Mouse (Mus musculus) CH12.LX (cell line): Measurements from ENCODE around the gene Sec14l3. TPM values are rescaled to one million over a fixed set of nuclear protein-coding genes. Genes with fewer than 3 reads are reported as not detected.

Experiments used
- DNase-seq: peaks from one replicate; pipeline ENCODE4 v3.0.0-alpha.2; 2013; ENCODE audit errors: extremely low read depth
- H3K27ac ChIP-seq: 2 replicates; pipeline ENCODE4 v1.5.1; 2012; ENCODE audit warnings: low read depth, mild to moderate bottlenecking, control low read depth, moderate library complexity; ENCODE audit not compliant: insufficient read depth
- H3K27me3 ChIP-seq: replicated peaks from 2 replicates; pipeline ENCODE3; 2012; ENCODE audit warnings: inconsistent platforms
- H3K36me3 ChIP-seq, 2 experiments: replicated peaks in 1 of 2; 2 replicates each; pipeline versions ENCODE3 to v1.6.1; 2012; ENCODE audit warnings: inconsistent platforms in 1 of 2, low read length in 1 of 2, mild to moderate bottlenecking in 1 of 2, mixed read lengths in 1 of 2, moderate library complexity in 1 of 2; ENCODE audit not compliant: control insufficient read depth in 1 of 2, insufficient read depth in 1 of 2
- H3K4me1 ChIP-seq, 2 experiments: 2 replicates each; pipeline ENCODE4 v1.6.1; 2012; ENCODE audit warnings: inconsistent platforms in 1 of 2, moderate library complexity in 1 of 2; ENCODE audit not compliant: insufficient read depth in 2 of 2, control insufficient read depth in 1 of 2
- H3K4me2 ChIP-seq: 2 replicates; pipeline ENCODE4 v1.6.1; 2012; ENCODE audit warnings: low read depth, mild to moderate bottlenecking, control low read depth; ENCODE audit not compliant: poor library complexity, insufficient read depth, severe bottlenecking
- H3K4me3 ChIP-seq, 3 experiments: fragments of 150-350 bp in 1 of 3; sonication (generic) in 1 of 3; replicated peaks in 1 of 3; 2 replicates each; pipeline versions ENCODE3 to v1.5.1; 2011 to 2012; ENCODE audit warnings: low read depth in 2 of 3, low read length in 2 of 3, mild to moderate bottlenecking in 2 of 3, moderate library complexity in 2 of 3, control low read depth in 1 of 3, improper control_type of control experiment in 1 of 3, inconsistent platforms in 1 of 3, mixed read lengths in 1 of 3; ENCODE audit not compliant: poor library complexity in 1 of 3
- H3K79me2 ChIP-seq: replicated peaks from 2 replicates; pipeline ENCODE4 v1.6.1; 2012; ENCODE audit warnings: mild to moderate bottlenecking, moderate library complexity; ENCODE audit not compliant: control insufficient read depth, poor library complexity, insufficient read depth, severe bottlenecking; ENCODE audit errors: extremely low read depth
- H3K9ac ChIP-seq: 2 replicates; pipeline ENCODE4 v1.6.1; 2012; ENCODE audit warnings: low read depth, mild to moderate bottlenecking, control low read depth, moderate library complexity; ENCODE audit not compliant: insufficient read depth
- H3K9me3 ChIP-seq: replicated peaks from 2 replicates; pipeline ENCODE3; 2012; ENCODE audit warnings: low read length, inconsistent platforms, mixed read lengths
- BHLHE40 ChIP-seq: IDR thresholded peaks from 2 replicates; pipeline ENCODE4 v1.6.1; 2011; ENCODE audit warnings: mild to moderate bottlenecking, low read depth, low read length, improper control_type of control experiment
- CHD1 ChIP-seq: IDR thresholded peaks from 2 replicates; pipeline ENCODE4 v1.6.1; 2012; ENCODE audit warnings: low read depth, low read length, improper control_type of control experiment, inconsistent platforms
- CTCF ChIP-seq, 2 experiments: IDR thresholded peaks in 1 of 2; conservative IDR thresholded peaks in 1 of 2; 2 replicates each; pipeline ENCODE4 v1.5.1; 2011 to 2012; ENCODE audit warnings: low read depth in 2 of 2, low read length in 2 of 2, improper control_type of control experiment in 1 of 2, inconsistent platforms in 1 of 2, mild to moderate bottlenecking in 1 of 2, moderate library complexity in 1 of 2
- E2F4 ChIP-seq: IDR thresholded peaks from 2 replicates; pipeline ENCODE4 v1.6.1; 2011; ENCODE audit warnings: low read depth, low read length, improper control_type of control experiment; ENCODE audit not compliant: insufficient replicate concordance
- EP300 ChIP-seq: IDR thresholded peaks from 2 replicates; pipeline ENCODE4 v1.6.1; 2011; ENCODE audit warnings: low read length, improper control_type of control experiment
- GABPA ChIP-seq: IDR thresholded peaks from 2 replicates; pipeline ENCODE4 v1.6.1; 2012; ENCODE audit warnings: low read depth, low read length, improper control_type of control experiment, inconsistent platforms; ENCODE audit not compliant: insufficient replicate concordance
- HCFC1 ChIP-seq: IDR thresholded peaks from 2 replicates; pipeline ENCODE4 v1.6.1; 2012; ENCODE audit warnings: low read depth, mild to moderate bottlenecking, inconsistent platforms, low read length, improper control_type of control experiment
- IRF4 ChIP-seq: IDR thresholded peaks from 2 replicates; pipeline ENCODE4 v1.6.1; 2014; ENCODE audit warnings: low read depth, mild to moderate bottlenecking, inconsistent platforms, low read length, improper control_type of control experiment
- JUND ChIP-seq: conservative IDR thresholded peaks from 2 replicates; pipeline ENCODE4 v1.6.1; 2011; ENCODE audit warnings: low read depth, low read length, improper control_type of control experiment
- KAT2A ChIP-seq: IDR thresholded peaks from 2 replicates; pipeline ENCODE4 v1.6.1; 2012; ENCODE audit warnings: low read length, improper control_type of control experiment, inconsistent platforms; ENCODE audit not compliant: insufficient replicate concordance
- MAX ChIP-seq: IDR thresholded peaks from 2 replicates; pipeline ENCODE4 v1.6.1; 2011; ENCODE audit warnings: low read length, improper control_type of control experiment
- MAZ ChIP-seq: IDR thresholded peaks from 2 replicates; pipeline ENCODE4 v1.6.1; 2012; ENCODE audit warnings: low read depth, mild to moderate bottlenecking, inconsistent platforms, low read length, improper control_type of control experiment, moderate library complexity
- MEF2A ChIP-seq: IDR thresholded peaks from 2 replicates; pipeline ENCODE4 v1.6.1; 2014; ENCODE audit warnings: low read depth, mild to moderate bottlenecking, inconsistent platforms, low read length, improper control_type of control experiment, borderline replicate concordance
- MXI1 ChIP-seq: IDR thresholded peaks from 2 replicates; pipeline ENCODE4 v1.6.1; 2011; ENCODE audit warnings: mild to moderate bottlenecking, low read depth, low read length, improper control_type of control experiment
- MYC ChIP-seq: IDR thresholded peaks from 2 replicates; pipeline ENCODE4 v1.6.1; 2011; ENCODE audit warnings: low read depth, mild to moderate bottlenecking, improper control_type of control experiment, low read length
- NELFE ChIP-seq: IDR thresholded peaks from 2 replicates; pipeline ENCODE4 v1.6.1; 2011; ENCODE audit warnings: low read depth, low read length, improper control_type of control experiment
- PAX5 ChIP-seq: IDR thresholded peaks from 2 replicates; pipeline ENCODE4 v1.6.1; 2012; ENCODE audit warnings: low read length, inconsistent platforms, mixed read lengths
- RAD21 ChIP-seq: IDR thresholded peaks from 2 replicates; pipeline ENCODE4 v1.6.1; 2011; ENCODE audit warnings: low read depth, mild to moderate bottlenecking, low read length, improper control_type of control experiment, moderate library complexity
- RCOR1 ChIP-seq: conservative IDR thresholded peaks from 2 replicates; pipeline ENCODE4 v1.6.1; 2012; ENCODE audit warnings: low read depth, mild to moderate bottlenecking, inconsistent platforms, low read length, improper control_type of control experiment
- SIN3A ChIP-seq: IDR thresholded peaks from 2 replicates; pipeline ENCODE4 v1.6.1; 2012; ENCODE audit warnings: low read length, improper control_type of control experiment, inconsistent platforms
- SMC3 ChIP-seq: IDR thresholded peaks from 2 replicates; pipeline ENCODE4 v1.6.1; 2011; ENCODE audit warnings: low read depth, low read length, improper control_type of control experiment
- TBP ChIP-seq: conservative IDR thresholded peaks from 2 replicates; pipeline ENCODE4 v1.6.1; 2011; ENCODE audit warnings: low read depth, low read length, improper control_type of control experiment
- UBTF ChIP-seq: IDR thresholded peaks from 2 replicates; pipeline ENCODE4 v1.6.1; 2012; ENCODE audit warnings: low read depth, mild to moderate bottlenecking, inconsistent platforms, low read length, improper control_type of control experiment, moderate library complexity
- USF2 ChIP-seq: conservative IDR thresholded peaks from 2 replicates; pipeline ENCODE4 v1.6.1; 2011; ENCODE audit warnings: low read depth, low read length, improper control_type of control experiment
- ZMIZ1 ChIP-seq: IDR thresholded peaks from 2 replicates; pipeline ENCODE4 v1.6.1; 2012; ENCODE audit warnings: low read depth, mild to moderate bottlenecking, inconsistent platforms, low read length, improper control_type of control experiment
- ZNF384 ChIP-seq: IDR thresholded peaks from 2 replicates; pipeline ENCODE4 v1.6.1; 2012; ENCODE audit warnings: low read depth, low read length, improper control_type of control experiment, inconsistent platforms
- dilution Hi-C: fragments of 300-500 bp; cut with MboI; formaldehyde crosslinking; loops from 2 replicates; pipeline ENCODE4 v1.14.3; 2020; ENCODE audit warnings: low sequenced_read_pairs; ENCODE audit not compliant: extremely low pct_unique_long_range_greater_than_20kb, extremely low pct_ligation_motif_present
- in situ Hi-C: fragments of 300-500 bp; cut with MboI; formaldehyde crosslinking; loops from 3 replicates; pipeline ENCODE4 v1.14.3; 2019; ENCODE audit warnings: low sequenced_read_pairs, low pct_ligation_motif_present, low pct_unique_long_range_greater_than_20kb, mixed read lengths
- polyA plus RNA-seq: library from polyadenylated mRNA; unstranded; fragments of >175 nt; gene quantifications from 2 replicates; pipeline ENCODE4 v1.2.1, GENCODE M21; 2012; ENCODE audit warnings: low read depth; ENCODE audit not compliant: insufficient read length
- total RNA-seq, 2 experiments: library from RNA; depleted of rRNA; stranded (reverse); fragments of 300-350 nt in 1 of 2; fragments of >200 nt in 1 of 2; gene quantifications; 2 replicates each; pipeline ENCODE4 v1.2.3; 2012 to 2014

Gene Sec14l3
- total and polyA plus RNA-seq, 3 experiments: not detected

GRCm38 (mm10) chr11:4099447-4099846 is 34.8 kb downstream of the Sec14l3 start:
- Histone ChIP-seq H3K4me1 (peaks cover 5 to 23% of the 10 kb centered on the region in 2 experiments; a peak in 3 of 4 replicates), H3K9me3 (no peaks in the 10 kb centered on the region), H3K4me2 (no peak overlapping the region), H3K27ac (no peak overlapping the region), H3K79me2 (no peaks in the 10 kb centered on the region), H3K27me3 (no peaks in the 10 kb centered on the region), H3K36me3 (peaks cover 29 to 56% of the 10 kb centered on the region in 2 experiments), H3K4me3 (no peak overlapping the region), H3K9ac (no peak overlapping the region)
- no peak for DNase-seq
- in situ Hi-C loops (no loop called here), dilution Hi-C loops (no loop called here)
- TF ChIP-seq SMC3 (no peak), CHD1 (no peak), MXI1 (no peak), MYC (no peak), JUND (no peak), IRF4 (no peak), MAX (no peak), RCOR1 (no peak), NELFE (no peak), HCFC1 (no peak), SIN3A (no peak), GABPA (no peak), CTCF (conservative IDR thresholded peaks at IDR 0.05 in 1 of 2, IDR thresholded peaks at IDR 0.05 in 1 of 2; ENCODE audit: low read depth in 2 of 2, low read length in 2 of 2) (no peak), EP300 (no peak), MEF2A (no peak), MAZ (no peak), RAD21 (no peak), ZNF384 (no peak), USF2 (no peak), UBTF (no peak)

GRCm38 (mm10) chr11:4101851-4102250 is 37.2 kb downstream of the Sec14l3 start:
- peaks cover 37 to 78% of the 10 kb centered on the region in 2 experiments for H3K36me3 ChIP-seq
- DNase-seq: no peak
- H3K9me3 ChIP-seq: no peaks in the 10 kb centered on the region
- H3K27me3 ChIP-seq: no peaks in the 10 kb centered on the region
- dilution Hi-C loops: no loop called here
- no peak overlapping the region for H3K27ac ChIP-seq
- TF ChIP-seq TBP (no peak), E2F4 (no peak), KAT2A (no peak), ZMIZ1 (no peak), PAX5 (no peak), RCOR1 (no peak), HCFC1 (no peak), BHLHE40 (no peak), MAX (no peak)
- TF ChIP-seq, all 38 proteins: peak for 0
- Histone ChIP-seq H3K79me2 (no peaks in the 10 kb centered on the region), H3K9ac (no peak overlapping the region), H3K4me3 (no peak overlapping the region), H3K4me1 (peaks cover 3 to 10% of the 10 kb centered on the region in 2 experiments; a peak in 3 of 4 replicates), H3K4me2 (no peak overlapping the region)
- in situ Hi-C loops: no loop called here
